Mouse (Mus musculus): ENCODE measurements around the gene Slc47a1. TPM values are rescaled to one million over a fixed set of nuclear protein-coding genes. Genes with fewer than 3 reads are reported as not detected.
A peak's percentile ranks its signal among the peaks of the same experiment; 100 is the strongest.
"Not testable (repeated sequence)": the region's sequence is repeated elsewhere in the genome, so short reads cannot be mapped to it uniquely, and the experiment has no call there.

The Slc47a1 gene
- polyA plus RNA-seq, 1 experiment from 2014 or later, result 8.0 TPM

DNA sequence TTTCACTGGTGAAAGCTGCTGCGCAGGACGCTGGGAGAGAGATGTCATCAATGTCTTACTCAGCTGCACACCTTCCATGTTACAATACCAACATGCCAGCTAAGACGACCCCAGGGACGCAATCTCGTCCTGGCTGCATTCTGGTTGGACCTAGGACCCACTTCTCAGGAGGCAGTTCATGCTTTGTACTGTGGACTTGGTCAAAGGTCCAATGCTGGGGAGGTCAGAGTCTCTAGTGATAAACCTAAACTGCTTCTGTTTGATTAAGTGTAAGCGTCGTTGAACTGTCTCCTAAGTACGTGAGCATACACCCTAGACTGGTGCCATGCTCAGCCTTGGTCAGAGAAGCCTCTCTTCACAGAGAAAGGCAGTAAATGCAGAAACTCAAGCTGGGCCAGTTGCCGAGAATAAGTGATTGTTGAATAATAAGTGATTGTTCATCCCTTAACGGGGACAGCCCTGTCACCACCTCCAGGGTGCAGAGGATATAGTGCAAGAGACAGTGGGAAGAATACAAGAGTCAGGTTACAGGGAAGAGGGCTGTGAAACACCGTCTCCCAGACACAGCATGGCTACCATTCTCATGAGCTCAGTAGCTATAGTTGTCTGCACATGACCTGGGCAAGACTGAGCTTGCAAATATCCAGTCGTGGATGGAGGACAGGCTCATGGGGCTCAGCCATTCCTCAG is 58.8 kb downstream of the Slc47a1 start:
- Histone ChIP-seq H3K4me2 (replicated peaks; ENCODE audit: low read depth) (0 out of 2 replicates have a peak overlapping the region, but pooled peaks have one; percentile 9), H3K4me3 (ENCODE audit: low read depth, low read length) (no peak overlapping the region), H3K9me3 (ENCODE audit: control insufficient read depth) (no peaks in the 10 kb centered on the region), H3K9ac (ENCODE audit: low read depth, low read length) (0 out of 2 replicates have a peak overlapping the region, but pooled peaks have one; percentile 2), H3K4me1 (replicated peaks; ENCODE audit: control insufficient read depth, insufficient read depth, low read length) (0 out of 2 replicates have a peak, but pooled peaks cover 5% of the 10 kb centered on the region), H3K27me3 (replicated peaks; ENCODE audit: control insufficient read depth, insufficient read depth, low read length) (no peaks in the 10 kb centered on the region), H3K36me3 (ENCODE audit: control insufficient read depth, insufficient read depth) (no peaks in the 10 kb centered on the region), H3K27ac (ENCODE audit: low read depth, low read length) (no peak overlapping the region)
- no peak for TF ChIP-seq CTCF (IDR thresholded peaks at IDR 0.05; ENCODE audit: low read depth)
- WGBS, result 33% methylated on average over 12 of the region's 12 CpGs
- ATAC-seq, result peak; percentile 53

DNA sequence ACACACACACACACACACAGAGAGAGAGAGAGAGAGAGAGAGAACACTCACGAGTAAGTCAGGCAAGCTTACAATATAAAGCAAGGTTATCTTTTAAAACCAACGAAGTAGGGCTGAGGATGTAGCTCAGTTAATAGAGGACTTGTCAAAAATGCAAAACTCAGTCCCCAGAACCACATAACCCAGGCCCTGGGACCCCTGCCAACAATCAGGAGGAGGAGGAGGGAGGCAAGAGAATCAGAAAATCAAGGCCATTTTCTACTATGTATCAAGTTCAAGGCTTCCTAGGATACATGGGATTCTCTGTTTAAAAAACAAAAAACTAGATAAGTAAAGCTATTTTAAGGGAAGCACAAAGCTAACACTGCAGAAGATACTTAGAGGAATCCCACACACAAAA is 61.3 kb downstream of the Slc47a1 start:
- 0 out of 2 replicates have a peak, but pooled peaks cover 5% of the 10 kb centered on the region for H3K4me1 ChIP-seq (replicated peaks; ENCODE audit: control insufficient read depth, insufficient read depth, low read length)
- WGBS, result 47% methylated on average over 2 of the region's 2 CpGs
- no peaks in the 10 kb centered on the region for H3K36me3 ChIP-seq (ENCODE audit: control insufficient read depth, insufficient read depth)
- H3K27me3 ChIP-seq (replicated peaks; ENCODE audit: control insufficient read depth, insufficient read depth, low read length), result no peaks in the 10 kb centered on the region
- ATAC-seq, result no peak
- no peak overlapping the region for H3K27ac ChIP-seq (ENCODE audit: low read depth, low read length)
- H3K9me3 ChIP-seq (ENCODE audit: control insufficient read depth), result no peaks in the 10 kb centered on the region
- no peak for TF ChIP-seq CTCF (IDR thresholded peaks at IDR 0.05; ENCODE audit: low read depth)
- H3K4me2 ChIP-seq (replicated peaks; ENCODE audit: low read depth), result no peak overlapping the region
- H3K4me3 ChIP-seq (ENCODE audit: low read depth, low read length), result no peak overlapping the region
- no peak overlapping the region for H3K9ac ChIP-seq (ENCODE audit: low read depth, low read length)

DNA sequence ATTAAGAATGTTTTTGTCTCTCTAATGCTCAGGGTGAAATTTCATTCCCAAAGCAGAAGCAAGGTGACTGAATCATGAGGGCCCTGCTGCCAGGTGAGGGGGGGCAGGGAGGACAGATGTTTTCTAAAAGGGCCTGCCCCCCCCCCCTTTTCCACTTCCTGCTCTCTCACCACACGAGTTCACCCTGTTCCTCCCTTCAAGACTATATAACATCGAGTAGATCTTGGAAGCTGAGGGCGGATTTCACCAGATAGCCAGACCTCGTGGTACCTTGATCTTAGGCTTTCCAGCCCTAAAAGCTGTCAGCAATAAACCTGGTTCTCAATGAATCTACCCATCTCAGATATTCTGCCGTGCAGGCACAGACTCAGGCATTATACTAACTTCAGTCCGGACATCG is 67.8 kb downstream of the Slc47a1 start:
- H3K4me3 ChIP-seq (ENCODE audit: low read depth, low read length), result no peak overlapping the region
- no peak for ATAC-seq
- H3K4me1 ChIP-seq (replicated peaks; ENCODE audit: control insufficient read depth, insufficient read depth, low read length), result no peaks in the 10 kb centered on the region
- H3K36me3 ChIP-seq (ENCODE audit: control insufficient read depth, insufficient read depth), result no peaks in the 10 kb centered on the region
- no peak overlapping the region for H3K27ac ChIP-seq (ENCODE audit: low read depth, low read length)
- 51% methylated on average over 7 of the region's 7 CpGs for WGBS
- H3K4me2 ChIP-seq (replicated peaks; ENCODE audit: low read depth), result no peak overlapping the region
- no peak overlapping the region for H3K9ac ChIP-seq (ENCODE audit: low read depth, low read length)
- no peaks in the 10 kb centered on the region for H3K27me3 ChIP-seq (replicated peaks; ENCODE audit: control insufficient read depth, insufficient read depth, low read length)
- TF ChIP-seq CTCF (IDR thresholded peaks at IDR 0.05; ENCODE audit: low read depth), result no peak
- no peaks in the 10 kb centered on the region for H3K9me3 ChIP-seq (ENCODE audit: control insufficient read depth)

DNA sequence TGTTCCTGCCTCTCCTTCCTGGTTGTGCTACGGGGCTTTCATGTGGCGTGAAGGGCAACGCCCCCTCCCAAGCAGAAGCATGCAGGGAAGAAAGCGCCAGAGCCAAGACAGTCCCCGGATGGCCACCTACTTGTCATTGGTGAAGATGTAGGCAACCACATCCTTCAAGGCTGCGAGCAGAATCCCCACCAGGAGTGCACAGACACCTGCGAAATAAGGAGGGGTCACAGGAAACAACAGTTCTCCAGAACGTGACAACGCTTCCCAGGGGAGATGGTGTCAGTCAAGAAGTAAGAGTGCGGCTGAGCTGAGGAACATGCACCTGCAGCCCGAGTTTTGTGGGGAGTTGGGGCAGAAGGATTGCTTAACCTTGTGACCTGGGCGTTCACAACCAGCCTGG is 68.3 kb downstream of the Slc47a1 start:
- ATAC-seq, result no peak
- Histone ChIP-seq H3K9ac (ENCODE audit: low read depth, low read length) (no peak overlapping the region), H3K4me3 (ENCODE audit: low read depth, low read length) (no peak overlapping the region), H3K27ac (ENCODE audit: low read depth, low read length) (no peak overlapping the region), H3K4me2 (replicated peaks; ENCODE audit: low read depth) (no peak overlapping the region), H3K36me3 (ENCODE audit: control insufficient read depth, insufficient read depth) (no peaks in the 10 kb centered on the region), H3K27me3 (replicated peaks; ENCODE audit: control insufficient read depth, insufficient read depth, low read length) (no peaks in the 10 kb centered on the region), H3K9me3 (ENCODE audit: control insufficient read depth) (no peaks in the 10 kb centered on the region), H3K4me1 (replicated peaks; ENCODE audit: control insufficient read depth, insufficient read depth, low read length) (no peaks in the 10 kb centered on the region)
- 69% methylated on average over 12 of the region's 12 CpGs for WGBS
- no peak for TF ChIP-seq CTCF (IDR thresholded peaks at IDR 0.05; ENCODE audit: low read depth)

DNA sequence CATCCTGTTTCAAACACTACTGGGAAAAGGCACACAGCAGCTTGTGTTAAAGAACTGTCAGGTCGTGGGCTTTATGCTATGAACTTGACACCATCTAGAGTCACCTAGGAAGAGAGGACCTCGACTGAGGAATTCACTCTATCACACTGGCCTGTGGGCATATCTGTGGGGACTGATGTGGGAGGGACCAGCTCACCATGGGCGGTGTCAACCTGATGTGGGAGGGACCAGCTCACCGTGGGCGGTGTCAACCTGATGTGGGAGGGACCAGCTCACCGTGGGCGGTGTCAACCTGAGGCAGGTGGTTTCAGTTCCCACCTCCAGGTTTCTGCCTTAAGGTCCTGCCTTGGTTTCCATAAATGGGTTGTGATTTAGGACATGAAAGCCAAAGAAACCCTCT is 70.3 kb downstream of the Slc47a1 start:
- no peak; the same call in 1 of the 2 replicates for ATAC-seq
- no peak overlapping the region for H3K4me3 ChIP-seq (ENCODE audit: low read depth, low read length)
- no peaks in the 10 kb centered on the region for H3K36me3 ChIP-seq (ENCODE audit: control insufficient read depth, insufficient read depth)

DNA sequence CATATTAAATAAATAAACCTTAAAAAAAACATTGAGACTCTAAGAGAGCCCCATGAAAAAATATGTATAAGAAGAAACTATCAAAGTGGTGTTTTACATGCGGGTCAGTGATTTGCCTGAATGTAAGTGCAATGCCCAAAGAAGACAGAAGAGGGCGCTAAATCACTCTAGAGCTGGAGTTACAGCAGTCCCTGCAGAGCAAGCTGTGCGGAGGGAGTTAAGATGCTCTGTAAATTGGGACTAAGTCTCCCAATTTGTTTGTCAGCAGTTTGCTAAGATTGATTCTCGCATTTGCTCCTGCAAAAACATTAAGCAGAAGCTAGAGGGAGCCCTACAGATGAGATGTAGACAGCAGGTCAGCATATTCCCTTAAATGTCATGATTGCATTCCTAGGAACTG is 72.8 kb downstream of the Slc47a1 start:
- H3K4me2 ChIP-seq (replicated peaks; ENCODE audit: low read depth), result no peak overlapping the region
- ATAC-seq, result no peak
- no peaks in the 10 kb centered on the region for H3K36me3 ChIP-seq (ENCODE audit: control insufficient read depth, insufficient read depth)
- no peaks in the 10 kb centered on the region for H3K27me3 ChIP-seq (replicated peaks; ENCODE audit: control insufficient read depth, insufficient read depth, low read length)
- no peak overlapping the region for H3K4me3 ChIP-seq (ENCODE audit: low read depth, low read length)
- H3K4me1 ChIP-seq (replicated peaks; ENCODE audit: control insufficient read depth, insufficient read depth, low read length), result no peaks in the 10 kb centered on the region
- no peaks in the 10 kb centered on the region for H3K9me3 ChIP-seq (ENCODE audit: control insufficient read depth)
- H3K9ac ChIP-seq (ENCODE audit: low read depth, low read length), result no peak overlapping the region
- peak; percentile 58 for TF ChIP-seq CTCF (IDR thresholded peaks at IDR 0.05; ENCODE audit: low read depth)
- H3K27ac ChIP-seq (ENCODE audit: low read depth, low read length), result no peak overlapping the region
- WGBS, result 78% methylated on average over 4 of the region's 4 CpGs

More for the DNA sequence above, 70.3 kb downstream of the Slc47a1 start:
- H3K27ac ChIP-seq (ENCODE audit: low read depth, low read length), result no peak overlapping the region
- TF ChIP-seq CTCF (IDR thresholded peaks at IDR 0.05; ENCODE audit: low read depth), result no peak
- H3K27me3 ChIP-seq (replicated peaks; ENCODE audit: control insufficient read depth, insufficient read depth, low read length), result no peaks in the 10 kb centered on the region
- H3K9ac ChIP-seq (ENCODE audit: low read depth, low read length), result no peak overlapping the region
- WGBS, result 42% methylated on average over 7 of the region's 7 CpGs
- H3K9me3 ChIP-seq (ENCODE audit: control insufficient read depth), result no peaks in the 10 kb centered on the region
- H3K4me1 ChIP-seq (replicated peaks; ENCODE audit: control insufficient read depth, insufficient read depth, low read length), result no peaks in the 10 kb centered on the region
- H3K4me2 ChIP-seq (replicated peaks; ENCODE audit: low read depth), result no peak overlapping the region

DNA sequence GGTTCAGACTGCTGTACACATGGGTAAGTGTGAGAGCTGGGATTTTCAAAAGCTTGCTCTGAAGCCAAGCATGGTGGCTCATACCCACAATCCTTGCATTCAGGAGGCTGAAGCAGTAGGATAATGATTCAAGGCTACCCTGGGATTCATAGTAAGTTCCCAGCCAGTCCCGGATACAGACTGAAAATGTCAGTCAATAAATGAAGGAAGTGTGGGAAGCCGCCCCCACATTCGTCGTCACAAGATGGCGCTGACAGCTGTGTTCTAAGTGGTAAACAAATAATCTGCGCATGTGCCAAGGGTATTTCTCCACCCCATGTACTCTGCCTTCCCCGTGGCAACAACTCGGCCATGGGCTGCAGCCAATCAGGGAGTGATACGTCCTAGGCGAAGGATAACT is 73.6 kb downstream of the Slc47a1 start:
- not testable (repeated sequence) for H3K36me3 ChIP-seq (ENCODE audit: control insufficient read depth, insufficient read depth); H3K4me2 ChIP-seq (replicated peaks; ENCODE audit: low read depth); H3K4me1 ChIP-seq (replicated peaks; ENCODE audit: control insufficient read depth, insufficient read depth, low read length); H3K27me3 ChIP-seq (replicated peaks; ENCODE audit: control insufficient read depth, insufficient read depth, low read length); ATAC-seq; H3K27ac ChIP-seq (ENCODE audit: low read depth, low read length); H3K4me3 ChIP-seq (ENCODE audit: low read depth, low read length); H3K9me3 ChIP-seq (ENCODE audit: control insufficient read depth); H3K9ac ChIP-seq (ENCODE audit: low read depth, low read length)
- 96% methylated on average over 6 of the region's 10 CpGs for WGBS

Data from intestine, postnatal 0 days (tissue).